ENCODE assay signal across 7 mouse cellular contexts in genomic region chr16:11175100-11175488, GRCm38 (mm10). TPM values are rescaled to one million over a fixed set of nuclear protein-coding genes. Genes with fewer than 3 reads are reported as not detected.
A peak's percentile ranks its signal among the peaks of the same experiment; 100 is the strongest.
DNase-seq lines count a peak whose midpoint lies in the region; ATAC-seq and TF ChIP-seq lines count a peak whose summit lies in the region.

No protein-coding gene starts in this region.

- H3K4me1 ChIP-seq in spleen, adult 2 months (ENCODE audit: control insufficient read depth, insufficient read depth, insufficient read length), result peaks cover 3% of the 10 kb centered on the region; the same call in 1 of the 2 replicates
- H3K4me1 ChIP-seq in forebrain, embryonic 12.5 days, result peaks cover 19% of the 10 kb centered on the region
- H3K4me1 ChIP-seq in limb, embryonic 15.5 days, result peaks cover 16% of the 10 kb centered on the region
- no peaks in the 10 kb centered on the region for H3K4me1 ChIP-seq in stomach, postnatal 0 days (replicated peaks; ENCODE audit: control insufficient read depth, insufficient read depth)

- H3K9ac ChIP-seq in forebrain, embryonic 12.5 days, result peak overlapping the region; percentile 82
- H3K9ac ChIP-seq in limb, embryonic 15.5 days, result peak overlapping the region; percentile 80; the same call in 1 of the 2 replicates
- H3K9ac ChIP-seq in stomach, postnatal 0 days (ENCODE audit: low read length), result peak overlapping the region; percentile 93

- no peak for TF ChIP-seq CTCF in spleen, adult 2 months (IDR thresholded peaks at IDR 0.05; ENCODE audit: extremely low read depth, insufficient read depth, insufficient read length, insufficient replicate concordance)
- no peak for TF ChIP-seq CTCF in stomach, postnatal 0 days (IDR thresholded peaks at IDR 0.05; ENCODE audit: low read depth)

- peak overlapping the region; percentile 81 for H3K4me2 ChIP-seq in forebrain, embryonic 12.5 days
- H3K4me2 ChIP-seq in limb, embryonic 15.5 days, result peak overlapping the region; percentile 64
- H3K4me2 ChIP-seq in stomach, postnatal 0 days (replicated peaks; ENCODE audit: low read depth), result peak overlapping the region; percentile 70

- no peak for TF ChIP-seq POLR2A in spleen, adult 2 months (IDR thresholded peaks at IDR 0.05; ENCODE audit: low read depth, low read length)

- ATAC-seq in forebrain, embryonic 12.5 days (ENCODE audit: low FRiP score), result no peak
- ATAC-seq in limb, embryonic 15.5 days (ENCODE audit: insufficient number of reproducible peaks, low FRiP score, low TSS enrichment, low read depth), result no peak
- ATAC-seq in stomach, postnatal 0 days (ENCODE audit: low FRiP score, low TSS enrichment), result no peak

- no peak for TF ChIP-seq EP300 in stomach, postnatal 0 days (optimal IDR thresholded peaks at IDR 0.05)

- under 1% methylated on average over 9 of the region's 9 CpGs for WGBS in spleen, adult 2 months
- 14% methylated on average over 9 of the region's 9 CpGs for WGBS in forebrain, embryonic 12.5 days
- 4% methylated on average over 9 of the region's 9 CpGs for WGBS in limb, embryonic 15.5 days
- WGBS in stomach, postnatal 0 days, result 9% methylated on average over 9 of the region's 9 CpGs

- peak overlapping the region; percentile 95 for H3K27ac ChIP-seq in spleen, adult 2 months (ENCODE audit: insufficient read depth, low read length)
- H3K27ac ChIP-seq in forebrain, embryonic 12.5 days, result peak overlapping the region; percentile 90; the same call in 1 of the 2 replicates
- H3K27ac ChIP-seq in limb, embryonic 15.5 days, result peak overlapping the region; percentile 93
- peak overlapping the region; percentile 96 for H3K27ac ChIP-seq in stomach, postnatal 0 days (replicated peaks)

- H3K27me3 ChIP-seq in spleen, adult 2 months (ENCODE audit: control insufficient read depth, insufficient read depth, low read length), result no peaks in the 10 kb centered on the region
- H3K27me3 ChIP-seq in forebrain, embryonic 12.5 days, result 0 out of 2 replicates have a peak, but pooled peaks cover 9% of the 10 kb centered on the region
- H3K27me3 ChIP-seq in limb, embryonic 15.5 days, result no peaks in the 10 kb centered on the region
- H3K27me3 ChIP-seq in stomach, postnatal 0 days (ENCODE audit: control insufficient read depth, insufficient read depth, low read length), result no peaks in the 10 kb centered on the region

- no peaks in the 10 kb centered on the region for H3K36me3 ChIP-seq in spleen, adult 2 months (ENCODE audit: control insufficient read depth, insufficient read depth, low read length)
- H3K36me3 ChIP-seq in forebrain, embryonic 12.5 days (replicated peaks), result no peaks in the 10 kb centered on the region
- no peaks in the 10 kb centered on the region for H3K36me3 ChIP-seq in limb, embryonic 15.5 days
- H3K36me3 ChIP-seq in stomach, postnatal 0 days (ENCODE audit: control insufficient read depth, insufficient read depth, low read length), result no peaks in the 10 kb centered on the region

- H3K4me3 ChIP-seq in spleen, adult 2 months (ENCODE audit: extremely low read depth, insufficient read depth, insufficient read length), result peak overlapping the region; percentile 97
- peak overlapping the region; percentile 89 for H3K4me3 ChIP-seq in forebrain, embryonic 12.5 days (replicated peaks)
- peak overlapping the region; percentile 95 for H3K4me3 ChIP-seq in limb, embryonic 15.5 days
- peak overlapping the region; percentile 99 for H3K4me3 ChIP-seq in stomach, postnatal 0 days (ENCODE audit: low read depth, low read length)

- H3K9me3 ChIP-seq in forebrain, embryonic 12.5 days, result no peaks in the 10 kb centered on the region
- no peaks in the 10 kb centered on the region for H3K9me3 ChIP-seq in limb, embryonic 15.5 days
- no peaks in the 10 kb centered on the region for H3K9me3 ChIP-seq in stomach, postnatal 0 days (ENCODE audit: control insufficient read depth, low read length)

- DNase-seq in spleen, adult 2 months (ENCODE audit: low read depth in 1 of 2, low spot score in 2 of 2), result no peak
- no peak for DNase-seq in spleen, postnatal 14 days (ENCODE audit: low spot score in 2 of 2)
- DNase-seq in stomach, postnatal 0 days (ENCODE audit: low spot score), result no peak
- no peak for DNase-seq in B cell, adult 2 months
- no peak for DNase-seq in left cerebral cortex, adult 9 months (ENCODE audit: low spot score in 2 of 2)

RNA-seq across cellular contexts. Expression of gene Zc3h7a, which starts 1.1 kb away (rescaled TPM):
- polyA plus RNA-seq in spleen, adult 2 months (2012; rRNA removed), result 43.0 and 46.0 TPM in 2 replicates
- polyA plus RNA-seq in forebrain, embryonic 12.5 days (2016; fragmentation: Nextera tagmentation; extraction: Ambion mirVana), result 91.5 and 106 TPM in 2 replicates
- polyA plus RNA-seq in limb, embryonic 15.5 days (2015; fragmentation: Nextera tagmentation; extraction: Ambion mirVana), result 99.4 and 102 TPM in 2 replicates
- 36.7 and 37.4 TPM in 2 replicates for polyA plus RNA-seq in stomach, postnatal 0 days (2015; fragmentation: Nextera tagmentation; extraction: Ambion mirVana)

RNA-seq across cellular contexts. Expression of gene Rsl1d1, which starts 28.0 kb away (rescaled TPM):
- 2.6 and 4.5 TPM in 2 replicates for polyA plus RNA-seq in spleen, adult 2 months (2012; rRNA removed)
- 220 and 228 TPM in 2 replicates for polyA plus RNA-seq in forebrain, embryonic 12.5 days (2016; fragmentation: Nextera tagmentation; extraction: Ambion mirVana)
- polyA plus RNA-seq in limb, embryonic 15.5 days (2015; fragmentation: Nextera tagmentation; extraction: Ambion mirVana), result 156 and 160 TPM in 2 replicates
- polyA plus RNA-seq in stomach, postnatal 0 days (2015; fragmentation: Nextera tagmentation; extraction: Ambion mirVana), result 90.4 and 91.7 TPM in 2 replicates

RNA-seq across cellular contexts. Expression of gene Txndc11, which starts 40.6 kb away (rescaled TPM):
- 28.6 and 42.5 TPM in 2 replicates for polyA plus RNA-seq in spleen, adult 2 months (2012; rRNA removed)
- 28.3 and 30.9 TPM in 2 replicates for polyA plus RNA-seq in forebrain, embryonic 12.5 days (2016; fragmentation: Nextera tagmentation; extraction: Ambion mirVana)
- 37.4 and 41.6 TPM in 2 replicates for polyA plus RNA-seq in limb, embryonic 15.5 days (2015; fragmentation: Nextera tagmentation; extraction: Ambion mirVana)
- 27.5 and 29.2 TPM in 2 replicates for polyA plus RNA-seq in stomach, postnatal 0 days (2015; fragmentation: Nextera tagmentation; extraction: Ambion mirVana)

Comparison
In these comparisons a context has a peak if more than half of its experiments do, and no peak if none do; other contexts are left out.
1. RNA of gene Rsl1d1, which starts 28.0 kb away (polyA plus RNA-seq): 220 to 228 TPM in forebrain, embryonic 12.5 days, 156 to 160 TPM in limb, embryonic 15.5 days and 90.4 to 91.7 TPM in stomach, postnatal 0 days; 2.6 to 4.5 TPM in spleen, adult 2 months; every median in the first group is over 10 times any median in the second.
2. Peak in every context shown above with its lines, with median percentiles within 50 percentile points of each other: H3K27ac ChIP-seq, H3K4me3 ChIP-seq, H3K4me2 ChIP-seq and H3K9ac ChIP-seq.